Mouse (Mus musculus) spleen, adult 2 months (tissue): Measurements from ENCODE around the gene Dse. TPM values are rescaled to one million over a fixed set of nuclear protein-coding genes. Genes with fewer than 3 reads are reported as not detected.

Experiments used
- DNase-seq, 2 experiments: peaks; one replicate each; pipeline versions ENCODE4 v3.0.0 to v3.0.0-alpha.2; 2012 to 2021; ENCODE audit warnings: low spot score in 2 of 2, low read depth in 1 of 2
- H3K27ac ChIP-seq: fragments of 200-500 bp; 2 replicates; pipeline ENCODE4 v1.5.1; 2012; ENCODE audit warnings: low read length, inconsistent platforms; ENCODE audit not compliant: insufficient read depth
- H3K27me3 ChIP-seq: fragments of 200-500 bp; 2 replicates; pipeline ENCODE4 v1.6.1; 2012; ENCODE audit warnings: mild to moderate bottlenecking, moderate library complexity, low read length, inconsistent platforms; ENCODE audit not compliant: control insufficient read depth, insufficient read depth
- H3K36me3 ChIP-seq: fragments of 200-500 bp; 2 replicates; pipeline ENCODE4 v1.6.1; 2012; ENCODE audit warnings: mild to moderate bottlenecking, low read length, inconsistent platforms; ENCODE audit not compliant: control insufficient read depth, insufficient read depth
- H3K4me1 ChIP-seq: fragments of 200-500 bp; 2 replicates; pipeline ENCODE4 v1.6.1; 2011; ENCODE audit warnings: inconsistent platforms; ENCODE audit not compliant: control insufficient read depth, insufficient read depth, insufficient read length
- H3K4me3 ChIP-seq: fragments of 200-500 bp; 2 replicates; pipeline ENCODE4 v1.5.1; 2011; ENCODE audit warnings: mild to moderate bottlenecking, inconsistent platforms; ENCODE audit not compliant: insufficient read depth, insufficient read length; ENCODE audit errors: extremely low read depth
- CTCF ChIP-seq: fragments of 200-500 bp; IDR thresholded peaks from 2 replicates; pipeline ENCODE4 v1.5.1; 2011; ENCODE audit warnings: mild to moderate bottlenecking, inconsistent platforms; ENCODE audit not compliant: insufficient read depth, insufficient read length, insufficient replicate concordance; ENCODE audit errors: extremely low read depth
- POLR2A ChIP-seq: fragments of 200-500 bp; IDR thresholded peaks from 2 replicates; pipeline ENCODE4 v1.6.1; 2011; ENCODE audit warnings: low read depth, low read length, inconsistent platforms
- WGBS: fragments of 180-500 bp; shearing (Covaris S2); methylation state at CpG from one replicate; pipeline ENCODE4 v1.1.7; 2018; 5-methylcytosine and 5-hydroxymethylcytosine counted together
- polyA plus RNA-seq: library from polyadenylated mRNA; depleted of rRNA; stranded (reverse); fragments of >200 nt; gene quantifications from 2 replicates; pipeline ENCODE4 v1.2.3, GENCODE M21; 2012

Dse gene
- polyA plus RNA-seq, 1 experiment: 12.9 TPM

DNA sequence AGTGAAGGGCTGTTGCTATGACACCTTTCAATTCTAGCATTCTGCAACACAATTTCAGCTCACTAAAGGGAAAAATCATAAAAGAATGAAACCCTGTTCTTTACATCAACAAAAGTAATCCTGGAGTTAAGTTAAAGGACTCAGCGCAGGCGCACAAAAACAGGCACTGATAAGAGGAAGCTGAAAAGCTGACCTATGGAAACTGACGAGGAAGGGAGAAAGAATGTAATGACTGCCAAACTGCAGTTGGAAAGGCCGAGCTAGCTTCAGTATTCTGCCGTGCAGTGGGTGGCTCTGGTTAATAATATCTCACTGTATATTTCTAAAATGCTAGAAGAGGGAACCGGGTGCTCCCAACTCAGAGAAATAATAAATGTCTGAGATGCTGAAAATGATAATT, 69.5 kb downstream of the Dse start:
- H3K4me3 ChIP-seq: no peak overlapping the region
- no peak for DNase-seq
- TF ChIP-seq POLR2A (no peak), CTCF (no peak)
- H3K36me3 ChIP-seq: no peaks in the 10 kb centered on the region
- no peak overlapping the region for H3K27ac ChIP-seq
- 59% methylated on average over 6 of the region's 6 CpGs for WGBS
- H3K4me1 ChIP-seq: no peaks in the 10 kb centered on the region
- no peaks in the 10 kb centered on the region for H3K27me3 ChIP-seq

DNA sequence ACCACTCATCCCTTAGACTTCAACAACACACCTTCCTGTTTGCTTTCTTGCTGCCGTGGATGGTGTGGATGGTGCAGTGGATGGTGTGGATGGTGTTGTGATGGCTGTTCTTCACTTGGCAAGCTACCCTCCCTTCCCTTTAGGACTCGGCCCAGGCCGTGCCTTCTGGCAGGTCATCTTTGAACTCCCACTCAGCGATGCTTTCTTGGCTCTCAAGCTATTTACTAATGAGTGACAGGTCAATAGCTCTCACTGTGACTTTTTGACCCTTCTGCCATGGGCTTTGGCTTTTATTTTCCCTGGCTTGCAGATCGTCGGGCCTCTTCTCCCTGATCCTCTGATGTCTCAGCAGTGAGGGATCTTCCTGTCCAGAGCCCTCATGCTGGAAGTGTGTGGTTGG, 71.1 kb downstream of the Dse start:
- TF ChIP-seq CTCF (no peak), POLR2A (no peak)
- no peak overlapping the region for H3K4me3 ChIP-seq
- WGBS: 79% methylated on average over 6 of the region's 6 CpGs
- H3K36me3 ChIP-seq: no peaks in the 10 kb centered on the region
- H3K27me3 ChIP-seq: no peaks in the 10 kb centered on the region
- peaks cover 4% of the 10 kb centered on the region; the same call in 1 of the 2 replicates for H3K4me1 ChIP-seq
- no peak overlapping the region for H3K27ac ChIP-seq
- no peak for DNase-seq

DNA sequence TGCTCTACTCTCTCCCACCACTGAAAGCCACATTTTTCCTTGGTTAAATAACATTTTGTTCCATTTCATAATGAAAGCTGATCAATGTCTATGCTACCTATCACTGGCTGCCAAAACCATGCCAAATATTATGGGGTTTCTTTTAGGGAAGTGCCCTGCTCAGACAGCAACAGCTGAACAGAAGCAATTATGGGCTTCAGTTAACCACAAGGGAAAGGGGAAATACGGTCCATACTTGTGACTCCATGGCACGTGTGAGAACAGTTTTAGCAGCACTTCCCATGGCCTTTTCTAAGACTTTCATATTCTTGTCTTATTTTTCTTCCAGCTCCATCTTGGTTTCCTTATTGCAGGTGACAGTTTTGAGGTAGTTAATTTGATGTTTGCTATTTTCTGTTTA, 76.2 kb downstream of the Dse start:
- no peaks in the 10 kb centered on the region for H3K36me3 ChIP-seq
- DNase-seq: peak in 1 of 2 experiments; percentile 45
- 15% methylated on average over 2 of the region's 2 CpGs for WGBS
- no peaks in the 10 kb centered on the region for H3K27me3 ChIP-seq
- TF ChIP-seq POLR2A (no peak), CTCF (no peak)
- peaks cover 6% of the 10 kb centered on the region; the same call in 1 of the 2 replicates for H3K4me1 ChIP-seq
- H3K27ac ChIP-seq: no peak overlapping the region
- no peak overlapping the region for H3K4me3 ChIP-seq

DNA sequence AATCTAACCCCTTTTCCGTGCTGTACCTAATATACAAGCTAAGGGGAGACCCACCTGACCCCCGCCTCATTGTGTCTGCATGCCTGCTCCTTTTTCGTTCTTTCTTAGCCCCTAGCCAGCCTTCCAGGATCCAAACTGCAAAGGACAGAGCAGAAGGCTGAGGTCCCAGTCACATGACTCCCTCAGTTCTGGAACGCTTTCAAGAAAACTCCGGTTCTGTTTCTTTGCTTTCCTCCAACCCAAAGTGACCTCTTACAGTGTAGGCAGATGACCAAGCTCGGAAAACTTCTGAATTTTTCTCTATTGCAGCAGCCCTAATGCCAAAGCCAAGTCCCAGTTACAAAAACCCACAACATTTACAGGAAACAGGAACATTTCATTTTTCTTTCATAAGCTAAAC, 79.1 kb downstream of the Dse start:
- WGBS: 61% methylated on average over 6 of the region's 6 CpGs
- peak overlapping the region; percentile 87 for H3K27ac ChIP-seq
- no peaks in the 10 kb centered on the region for H3K36me3 ChIP-seq
- H3K4me1 ChIP-seq: peaks cover 9% of the 10 kb centered on the region; the same call in 1 of the 2 replicates
- no peak overlapping the region for H3K4me3 ChIP-seq
- H3K27me3 ChIP-seq: no peaks in the 10 kb centered on the region
- TF ChIP-seq CTCF: no peak
- TF ChIP-seq POLR2A: no peak
- DNase-seq: no peak

DNA sequence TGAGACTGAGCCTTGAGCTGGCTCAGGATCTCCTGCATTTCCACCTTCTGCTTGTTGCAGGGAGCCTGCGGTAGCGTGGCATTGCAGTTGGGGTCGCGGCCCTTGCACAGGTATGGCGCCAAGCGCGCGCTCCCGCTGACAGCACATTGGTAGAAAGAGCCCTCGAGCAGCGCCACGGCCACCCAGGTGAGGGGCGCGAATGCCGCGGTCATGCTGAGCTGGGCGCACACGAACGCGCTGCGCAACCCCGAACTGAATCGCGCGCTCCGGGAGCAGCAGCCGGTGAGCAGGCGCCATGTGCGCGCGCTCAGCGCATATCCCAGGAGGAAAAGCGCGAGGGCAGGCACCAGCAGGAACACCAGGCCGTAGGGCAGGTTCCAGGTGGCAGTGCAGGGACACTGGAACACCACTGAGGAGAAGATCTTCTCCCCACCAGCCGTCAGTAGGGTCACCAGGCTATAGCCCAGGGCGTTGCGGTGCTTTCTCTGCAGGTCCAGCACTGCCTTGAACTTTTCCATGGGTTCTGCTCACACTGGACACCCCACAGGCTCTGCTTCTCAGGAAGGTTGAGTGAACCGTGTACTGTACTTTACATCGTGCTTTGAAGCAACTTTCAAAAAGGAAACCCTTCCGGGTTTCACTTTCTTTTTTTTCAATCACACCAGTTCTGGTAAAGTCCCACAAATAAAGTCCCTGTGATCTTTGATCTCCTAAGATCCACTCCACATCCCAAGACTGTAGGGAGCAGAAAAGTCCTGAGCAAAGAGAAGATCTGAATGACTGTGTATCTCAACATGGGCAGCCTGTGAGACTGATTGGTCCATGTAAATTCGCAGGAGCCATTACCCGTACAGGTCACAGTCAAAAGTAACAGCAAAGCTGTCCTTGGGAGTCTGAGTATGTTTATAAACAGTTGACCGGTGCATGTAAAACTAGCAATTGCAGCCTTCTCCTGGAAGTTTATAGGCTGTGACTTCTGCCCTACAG, 79.8 kb downstream of the Dse start, which contains the start of gene Calhm6:
TSS of gene Calhm6 (minus strand) at position 593 of the 987 bp plus-strand sequence.
- H3K27me3 ChIP-seq: no peaks in the 10 kb centered on the region
- H3K4me1 ChIP-seq: peaks cover 9% of the 10 kb centered on the region; the same call in 1 of the 2 replicates
- no peaks in the 10 kb centered on the region for H3K36me3 ChIP-seq
- peak within 1 kb of the TSS; percentile 87 for H3K27ac ChIP-seq
- 5% methylated on average over 44 of the region's 44 CpGs for WGBS
- DNase-seq: peak in 1 of 2 experiments; percentile 49
- TF ChIP-seq POLR2A (no peak), CTCF (no peak)
- H3K4me3 ChIP-seq: peak within 1 kb of the TSS; percentile 61

DNA sequence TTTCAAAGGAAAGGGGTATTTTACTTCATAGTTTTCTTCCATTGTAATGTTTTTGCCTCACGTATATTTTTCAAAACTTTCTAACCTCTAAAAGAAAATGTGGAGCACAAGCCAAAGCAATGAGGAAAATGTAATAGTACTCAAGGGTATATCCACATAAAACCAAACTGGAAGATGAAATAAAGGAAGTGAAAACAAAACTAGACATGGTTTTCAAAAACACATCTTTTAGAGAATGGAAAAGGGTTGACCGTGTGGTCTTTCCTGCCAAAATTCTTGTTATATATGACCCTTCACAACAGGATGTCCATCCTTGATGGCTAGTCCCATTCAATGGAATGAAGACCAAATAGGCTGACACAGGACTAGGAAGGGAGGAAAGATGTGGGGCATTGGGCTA, 89.1 kb downstream of the Dse start:
- H3K4me3 ChIP-seq: no peak overlapping the region
- H3K36me3 ChIP-seq: no peaks in the 10 kb centered on the region
- 0 out of 2 replicates have a peak overlapping the region, but pooled peaks have one; percentile 1 for H3K27ac ChIP-seq
- TF ChIP-seq POLR2A (no peak), CTCF (no peak)
- peaks cover 15% of the 10 kb centered on the region for H3K4me1 ChIP-seq
- 47% methylated on average over 2 of the region's 2 CpGs for WGBS
- no peak for DNase-seq
- H3K27me3 ChIP-seq: no peaks in the 10 kb centered on the region

DNA sequence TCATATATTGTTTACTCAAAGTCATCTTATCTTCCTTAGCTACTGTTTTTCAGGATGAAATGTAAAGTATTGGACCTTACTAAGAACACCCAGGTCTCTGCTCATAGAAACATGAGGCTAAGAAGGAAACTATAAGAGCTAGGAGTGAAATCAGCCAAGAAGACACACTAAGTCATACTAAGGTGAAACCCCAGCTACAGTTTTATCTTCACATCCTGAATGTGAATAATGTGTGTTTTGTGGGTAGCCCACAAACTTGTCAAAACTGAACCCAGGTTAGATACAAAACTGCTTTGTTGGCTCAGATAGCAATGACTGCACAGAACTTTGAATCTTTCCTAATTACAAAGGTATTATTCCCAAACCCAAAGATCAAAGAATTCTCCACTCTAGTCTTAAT, 89.7 kb downstream of the Dse start:
- TF ChIP-seq POLR2A: no peak
- TF ChIP-seq CTCF: no peak
- Histone ChIP-seq H3K27me3 (no peaks in the 10 kb centered on the region), H3K4me3 (no peak overlapping the region), H3K36me3 (no peaks in the 10 kb centered on the region), H3K4me1 (peaks cover 15% of the 10 kb centered on the region), H3K27ac (no peak overlapping the region)
- no peak for DNase-seq
